Mouse (Mus musculus): ENCODE measurements around the gene Qrsl1. TPM values are rescaled to one million over a fixed set of nuclear protein-coding genes. Genes with fewer than 3 reads are reported as not detected.
A peak's percentile ranks its signal among the peaks of the same experiment; 100 is the strongest.

Qrsl1 gene
- polyA plus RNA-seq, 1 experiment: 7.2 TPM

GRCm38 (mm10) chr10:43832868-43833267 lies 68.7 kb downstream of the Qrsl1 start:
- Histone ChIP-seq H3K27ac (ENCODE audit: insufficient read depth, low read depth, low read length) (peak overlapping the region; percentile 29), H3K4me1 (ENCODE audit: control insufficient read depth, insufficient read depth, low read length) (peaks cover 10% of the 10 kb centered on the region), H3K4me3 (ENCODE audit: insufficient read depth, low read length) (no peak overlapping the region)
- TF ChIP-seq CTCF (IDR thresholded peaks at IDR 0.05; ENCODE audit: low read depth, low read length): no peak
- no peak for TF ChIP-seq POLR2A (IDR thresholded peaks at IDR 0.05; ENCODE audit: borderline replicate concordance, low read depth, low read length)

GRCm38 (mm10) chr10:43830251-43831018 lies 71.1 kb downstream of the Qrsl1 start:
- H3K27ac ChIP-seq (ENCODE audit: insufficient read depth, low read depth, low read length): no peak overlapping the region
- no peak overlapping the region for H3K4me3 ChIP-seq (ENCODE audit: insufficient read depth, low read length)
- TF ChIP-seq CTCF (IDR thresholded peaks at IDR 0.05; ENCODE audit: low read depth, low read length): no peak
- no peak for TF ChIP-seq POLR2A (IDR thresholded peaks at IDR 0.05; ENCODE audit: borderline replicate concordance, low read depth, low read length)
- H3K4me1 ChIP-seq (ENCODE audit: control insufficient read depth, insufficient read depth, low read length): peaks cover 10% of the 10 kb centered on the region

DNA sequence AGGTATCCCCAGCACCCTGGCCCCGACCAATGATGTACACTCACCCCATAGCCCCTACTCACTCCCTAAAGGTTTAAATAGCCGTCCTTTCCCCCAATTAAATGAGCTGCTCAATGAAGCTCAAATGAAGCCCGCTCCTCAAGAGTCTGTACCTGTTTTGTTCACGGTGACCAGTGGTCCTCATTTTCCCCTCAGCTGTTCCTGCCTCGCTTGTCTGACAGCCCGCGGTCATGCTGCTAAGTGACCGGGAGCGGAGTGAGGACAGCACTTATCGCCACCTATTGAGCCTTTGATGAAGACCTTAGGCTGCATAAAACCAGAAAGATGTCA lies 72.9 kb downstream of the Qrsl1 start:
- no peak overlapping the region for H3K4me3 ChIP-seq (ENCODE audit: insufficient read depth, low read length)
- H3K27ac ChIP-seq (ENCODE audit: insufficient read depth, low read depth, low read length): no peak overlapping the region
- peaks cover 10% of the 10 kb centered on the region for H3K4me1 ChIP-seq (ENCODE audit: control insufficient read depth, insufficient read depth, low read length)
- no peak for TF ChIP-seq POLR2A (IDR thresholded peaks at IDR 0.05; ENCODE audit: borderline replicate concordance, low read depth, low read length)
- no peak for TF ChIP-seq CTCF (IDR thresholded peaks at IDR 0.05; ENCODE audit: low read depth, low read length)

GRCm38 (mm10) chr10:43827958-43828685 lies 73.4 kb downstream of the Qrsl1 start:
- TF ChIP-seq CTCF (IDR thresholded peaks at IDR 0.05; ENCODE audit: low read depth, low read length) (no peak), POLR2A (IDR thresholded peaks at IDR 0.05; ENCODE audit: borderline replicate concordance, low read depth, low read length) (no peak)
- no peak overlapping the region for H3K27ac ChIP-seq (ENCODE audit: insufficient read depth, low read depth, low read length)
- H3K4me3 ChIP-seq (ENCODE audit: insufficient read depth, low read length): no peak overlapping the region
- H3K4me1 ChIP-seq (ENCODE audit: control insufficient read depth, insufficient read depth, low read length): peaks cover 7% of the 10 kb centered on the region

DNA sequence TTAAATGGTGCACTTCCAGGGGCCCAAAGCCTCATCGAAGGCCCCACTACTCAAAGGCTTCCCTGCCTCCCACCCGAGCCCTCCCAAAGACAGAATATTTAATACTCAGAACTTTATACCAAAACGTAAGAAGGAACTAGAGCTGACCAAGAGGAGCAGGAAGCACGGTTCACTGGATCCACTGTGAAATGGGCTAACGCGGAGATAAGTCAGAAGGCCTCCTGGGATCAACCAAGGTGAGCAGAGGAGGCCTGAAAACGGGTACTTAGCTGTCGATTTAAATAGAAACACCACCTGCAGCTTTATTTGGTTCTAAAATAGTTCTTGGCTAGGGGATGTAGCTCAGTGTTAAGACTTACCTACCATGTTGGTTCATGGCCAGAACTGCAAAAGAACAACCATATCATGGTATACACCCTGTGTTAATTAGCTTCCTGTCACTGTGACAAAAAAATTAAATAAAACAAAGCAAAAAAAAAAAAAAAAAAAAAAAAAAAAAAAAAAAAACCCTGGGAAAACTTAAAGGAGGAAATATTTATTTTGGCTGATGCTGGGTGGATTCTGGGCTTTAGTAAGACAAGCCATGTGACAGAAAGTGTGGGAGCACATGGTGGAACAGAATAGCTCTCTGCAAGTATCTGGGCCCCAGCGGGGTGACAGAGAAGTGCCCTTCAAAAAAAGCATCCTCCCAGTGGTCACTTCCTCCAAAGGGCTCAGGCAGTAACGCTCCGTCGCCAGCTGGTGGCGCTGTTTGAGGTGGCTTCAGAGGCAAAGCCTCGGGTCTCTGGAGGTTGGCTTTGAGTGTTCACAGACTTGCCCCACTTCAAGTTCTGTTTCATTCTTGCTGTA lies 74.5 kb downstream of the Qrsl1 start:
- Histone ChIP-seq H3K27ac (ENCODE audit: insufficient read depth, low read depth, low read length) (no peak overlapping the region), H3K4me3 (ENCODE audit: insufficient read depth, low read length) (no peak overlapping the region), H3K4me1 (ENCODE audit: control insufficient read depth, insufficient read depth, low read length) (no peaks in the 10 kb centered on the region)
- TF ChIP-seq POLR2A (IDR thresholded peaks at IDR 0.05; ENCODE audit: borderline replicate concordance, low read depth, low read length) (no peak), CTCF (IDR thresholded peaks at IDR 0.05; ENCODE audit: low read depth, low read length) (peak; percentile 38)

- Histone ChIP-seq H3K27ac (ENCODE audit: insufficient read depth, low read depth, low read length) (no peak overlapping the region), H3K4me1 (ENCODE audit: control insufficient read depth, insufficient read depth, low read length) (no peaks in the 10 kb centered on the region), H3K4me3 (ENCODE audit: insufficient read depth, low read length) (no peak overlapping the region)
- no peak for TF ChIP-seq CTCF (IDR thresholded peaks at IDR 0.05; ENCODE audit: low read depth, low read length)
- no peak for TF ChIP-seq POLR2A (IDR thresholded peaks at IDR 0.05; ENCODE audit: borderline replicate concordance, low read depth, low read length)
Measured at GRCm38 (mm10) chr10:43825696-43826095, 75.8 kb downstream of the Qrsl1 start.

- H3K4me3 ChIP-seq (ENCODE audit: insufficient read depth, low read length): no peak overlapping the region
- TF ChIP-seq CTCF (IDR thresholded peaks at IDR 0.05; ENCODE audit: low read depth, low read length) (no peak), POLR2A (IDR thresholded peaks at IDR 0.05; ENCODE audit: borderline replicate concordance, low read depth, low read length) (no peak)
- no peak overlapping the region for H3K27ac ChIP-seq (ENCODE audit: insufficient read depth, low read depth, low read length)
- H3K4me1 ChIP-seq (ENCODE audit: control insufficient read depth, insufficient read depth, low read length): no peaks in the 10 kb centered on the region
Measured at GRCm38 (mm10) chr10:43824713-43825112, 76.8 kb downstream of the Qrsl1 start.

Other genes starting within 250 kb of the Qrsl1 start
- 5.4 and 6.8 TPM in 2 replicates for gene Rtn4ip1, start 62 bp upstream of the Qrsl1 start, polyA plus RNA-seq (2012; ENCODE audit: insufficient read depth, insufficient read length, missing spikeins)
- 27.7 and 32.2 TPM in 2 replicates for gene Crybg1, start 247.1 kb upstream of the Qrsl1 start, polyA plus RNA-seq (2012; ENCODE audit: insufficient read depth, insufficient read length, missing spikeins)